Mouse (Mus musculus) brain, embryonic 18.5 days (tissue): ENCODE data around the gene Gm614.

Experiments
- DNase-seq: peaks from one replicate; pipeline ENCODE4 v3.0.0-alpha.2; 2012; ENCODE audit warnings: low read depth, low spot score

Gene Gm614

GRCm38 (mm10) chrX:101263892-101264291, at the start of gene Gm614:
TSS of gene Gm614 (minus strand) at chrX:101263992.
- no peak for DNase-seq

- DNase-seq, result no peak
Measured at GRCm38 (mm10) chrX:101309299-101309698, 45.5 kb upstream of the Gm614 start.

- DNase-seq, result no peak
Measured at GRCm38 (mm10) chrX:101304646-101305045, 40.9 kb upstream of the Gm614 start.

- no peak for DNase-seq
Measured at GRCm38 (mm10) chrX:101301654-101302053, 37.9 kb upstream of the Gm614 start.

GRCm38 (mm10) chrX:101300427-101301030, 36.7 kb upstream of the Gm614 start:
- DNase-seq, result peak; percentile 18

- DNase-seq, result peak; percentile 59
Measured at GRCm38 (mm10) chrX:101299473-101300426, 36.0 kb upstream of the Gm614 start.

GRCm38 (mm10) chrX:101299055-101299454, 35.3 kb upstream of the Gm614 start, which contains the start of gene Nlgn3:
TSS of gene Nlgn3 (plus strand) at chrX:101299168.
- no peak for DNase-seq

- DNase-seq, result no peak
Measured at GRCm38 (mm10) chrX:101290111-101290510, 26.3 kb upstream of the Gm614 start.

GRCm38 (mm10) chrX:101289037-101289436, 25.2 kb upstream of the Gm614 start:
- DNase-seq, result no peak

GRCm38 (mm10) chrX:101288432-101288831, 24.6 kb upstream of the Gm614 start:
- DNase-seq, result no peak

GRCm38 (mm10) chrX:101287543-101287942, 23.8 kb upstream of the Gm614 start:
- DNase-seq, result no peak

- no peak for DNase-seq
Measured at GRCm38 (mm10) chrX:101285953-101286670, 22.3 kb upstream of the Gm614 start.

- no peak for DNase-seq
Measured at GRCm38 (mm10) chrX:101285534-101285933, 21.7 kb upstream of the Gm614 start.

- DNase-seq, result no peak
Measured at GRCm38 (mm10) chrX:101282813-101283212, 19.0 kb upstream of the Gm614 start.

GRCm38 (mm10) chrX:101273875-101274738, 10.3 kb upstream of the Gm614 start, which contains the start of gene Med12:
TSS of gene Med12 (plus strand) at chrX:101274030.
- DNase-seq, result peak; percentile 57

GRCm38 (mm10) chrX:101273410-101273809, 9.6 kb upstream of the Gm614 start:
- DNase-seq, result no peak

- DNase-seq, result no peak
Measured at GRCm38 (mm10) chrX:101268755-101269124, 4.9 kb upstream of the Gm614 start, which contains the start of gene Gm20489. TSS of gene Gm20489 (minus strand) at chrX:101269023.

- DNase-seq, result no peak
Measured at GRCm38 (mm10) chrX:101268025-101268754, 4.4 kb upstream of the Gm614 start, which contains the start of gene Il2rg. TSS of gene Il2rg (minus strand) at chrX:101268255.

GRCm38 (mm10) chrX:101266631-101267030, 2.8 kb upstream of the Gm614 start:
- no peak for DNase-seq
